Mouse (Mus musculus): Measurements from ENCODE around the gene Rps3a1.

The Rps3a1 gene

DNA sequence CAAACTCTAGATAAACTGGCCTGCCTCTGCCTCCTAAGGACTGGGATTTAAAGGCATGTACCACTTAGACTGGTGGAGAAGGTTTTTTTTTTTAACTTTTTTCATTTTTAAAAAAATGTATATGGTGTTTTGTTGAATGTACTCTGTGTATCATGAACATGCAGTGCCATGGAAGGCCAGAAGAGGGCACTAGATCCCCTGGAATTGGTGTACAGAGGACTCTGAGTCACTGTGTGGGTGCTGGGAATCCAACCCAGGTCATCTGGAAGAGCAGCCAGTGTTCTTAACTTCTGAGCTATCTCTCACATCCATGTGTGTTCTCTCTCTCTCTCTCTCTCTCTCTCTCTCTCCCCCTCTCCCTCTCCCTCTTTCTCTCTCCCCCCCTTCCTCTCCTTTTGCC is 20.3 kb downstream of the Rps3a1 start:
- in situ Hi-C loops (cut with MboI; ENCODE audit: low pct_unique_long_range_greater_than_20kb in 1 of 2, low sequenced_read_pairs in 2 of 2, unreplicated experiment in 1 of 2): loop anchor here (25.0 kb wide), 2 partner anchors 410 to 435 kb away; no protein-coding TSS in a partner anchor

DNA sequence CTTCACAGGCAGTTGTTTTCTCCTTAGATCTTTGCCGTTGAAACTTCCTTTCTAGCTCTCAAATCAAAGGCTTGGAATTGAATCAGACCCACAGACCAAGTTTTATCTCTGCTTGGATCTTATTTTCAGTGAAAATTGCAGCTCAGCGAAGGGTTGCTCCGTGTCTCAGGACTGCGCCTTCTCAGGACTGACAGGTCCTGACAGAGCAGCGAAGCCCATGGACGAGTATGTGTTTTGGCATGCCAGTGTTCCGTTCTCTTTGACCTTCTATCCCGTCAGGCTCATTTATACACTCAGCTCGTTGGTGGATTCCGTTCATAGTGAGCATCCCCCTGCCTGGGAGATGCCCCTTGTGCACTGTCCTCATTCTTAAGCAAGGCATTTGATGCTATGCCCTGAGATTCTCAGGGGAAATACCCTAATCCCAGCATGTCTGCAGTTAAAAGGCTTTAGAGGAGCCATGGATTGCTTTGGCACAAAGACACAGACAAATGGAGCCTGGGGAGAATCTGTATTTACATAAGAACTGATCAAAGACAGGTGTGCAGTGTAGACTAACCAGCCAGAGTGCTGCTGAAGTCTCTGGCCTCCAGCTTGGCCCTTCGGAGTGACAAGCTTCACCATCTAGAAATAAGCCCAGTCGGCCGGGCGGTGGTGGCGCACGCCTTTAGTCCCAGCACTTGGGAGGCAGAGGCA is 23.1 kb downstream of the Rps3a1 start:
- in situ Hi-C loops (cut with MboI; ENCODE audit: low pct_unique_long_range_greater_than_20kb in 1 of 2, low sequenced_read_pairs in 2 of 2, unreplicated experiment in 1 of 2): loop anchor here (25.0 kb wide), 2 partner anchors 407 to 432 kb away; no protein-coding TSS in a partner anchor

DNA sequence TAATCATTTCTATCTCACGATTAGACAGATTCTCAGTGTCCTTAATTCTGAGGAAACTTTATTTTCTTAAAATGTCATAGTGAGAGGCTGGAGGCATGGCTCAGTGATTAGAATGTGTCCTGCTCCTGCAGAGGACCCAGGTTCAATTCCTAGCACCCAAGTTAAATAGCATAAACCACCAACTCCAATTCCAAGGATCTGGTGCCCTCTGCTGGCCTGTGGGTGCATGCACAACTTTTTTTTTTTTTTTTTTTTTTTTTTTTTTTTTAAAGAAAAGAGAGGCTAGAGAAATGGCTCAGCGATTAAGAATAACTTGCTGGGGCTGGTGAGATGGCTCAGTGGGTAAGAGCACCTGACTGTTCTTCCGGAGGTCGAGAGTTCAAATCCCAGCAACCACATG is 25.6 kb downstream of the Rps3a1 start:
- in situ Hi-C loops (cut with MboI; ENCODE audit: low pct_unique_long_range_greater_than_20kb in 1 of 2, low sequenced_read_pairs in 2 of 2, unreplicated experiment in 1 of 2): loop anchor here (25.0 kb wide), 2 partner anchors 405 to 430 kb away; no protein-coding TSS in a partner anchor

DNA sequence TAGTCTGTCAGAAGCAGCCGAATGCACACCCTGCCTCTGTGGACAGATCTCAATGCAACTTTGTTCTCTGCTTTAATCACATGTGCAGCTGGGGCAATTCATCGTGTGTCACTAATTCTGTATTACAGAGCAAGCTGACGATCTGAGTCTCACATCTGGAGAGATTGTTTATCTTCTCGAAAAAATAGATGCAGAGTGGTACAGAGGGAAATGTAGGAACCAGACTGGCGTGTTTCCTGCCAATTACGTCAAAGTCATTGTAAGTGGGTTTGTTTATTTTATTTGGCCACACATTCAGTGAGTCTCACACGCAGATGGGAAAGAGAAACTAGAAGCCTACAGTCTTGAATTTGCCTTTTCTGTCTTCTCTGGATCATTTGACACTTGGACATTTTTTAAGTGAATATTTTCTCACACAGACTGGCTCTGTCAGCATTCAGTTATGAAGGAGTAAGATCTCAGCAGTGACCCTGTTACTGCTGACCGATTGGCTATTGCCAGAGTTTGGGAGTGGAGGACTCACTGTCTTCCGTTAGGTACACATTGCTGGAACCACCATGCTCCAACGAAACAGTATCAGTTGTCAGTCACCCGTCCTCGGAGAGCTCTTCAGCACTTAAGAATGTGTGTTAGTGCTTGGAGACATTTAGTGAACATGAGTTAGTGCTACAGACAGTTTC is 27.7 kb downstream of the Rps3a1 start:
- in situ Hi-C loops (cut with MboI; ENCODE audit: low pct_unique_long_range_greater_than_20kb in 1 of 2, low sequenced_read_pairs in 2 of 2, unreplicated experiment in 1 of 2): loop anchor here (25.0 kb wide), 2 partner anchors 402 to 427 kb away; no protein-coding TSS in a partner anchor

DNA sequence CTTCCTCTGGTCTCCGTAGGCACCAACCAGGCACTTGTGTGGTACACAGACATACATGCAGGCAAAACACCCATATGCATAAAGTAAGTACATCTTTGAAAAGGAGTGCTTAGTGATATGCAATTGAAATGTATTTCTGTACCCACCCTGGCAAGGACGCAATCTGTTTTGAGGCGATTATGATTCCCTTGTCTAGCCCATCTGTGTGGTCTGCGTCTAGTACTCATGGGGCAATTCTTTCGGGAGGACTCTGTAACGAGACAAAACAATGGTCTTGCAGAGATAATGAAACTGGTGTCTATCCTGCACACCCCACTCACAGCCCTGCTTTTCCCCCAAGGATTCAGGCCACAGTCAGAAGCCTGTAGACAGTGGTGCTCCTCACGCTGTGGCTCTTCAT is 29.7 kb downstream of the Rps3a1 start:
- in situ Hi-C loops (cut with MboI; ENCODE audit: low pct_unique_long_range_greater_than_20kb in 1 of 2, low sequenced_read_pairs in 2 of 2, unreplicated experiment in 1 of 2): loop anchor here (25.0 kb wide), 2 partner anchors 400 to 425 kb away; no protein-coding TSS in a partner anchor

DNA sequence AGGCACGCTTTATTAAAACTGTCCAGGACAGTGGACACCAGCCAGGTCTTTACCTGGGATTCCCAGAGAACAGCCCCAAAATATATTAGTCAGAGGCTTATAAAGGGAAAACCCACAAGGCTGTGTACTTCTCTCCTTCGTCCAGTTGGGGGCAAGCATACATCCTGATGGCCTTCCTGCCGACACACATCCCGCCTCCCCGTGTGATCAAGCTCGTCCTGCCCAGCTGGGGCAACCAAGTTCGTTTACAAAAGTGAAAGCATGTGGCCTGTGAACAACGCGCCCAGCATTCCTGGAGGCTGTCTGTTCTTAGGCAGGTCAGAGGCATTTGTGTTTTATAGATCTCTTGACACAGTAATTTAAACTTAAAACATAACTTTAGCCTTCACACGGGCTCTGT is 32.4 kb downstream of the Rps3a1 start:
- in situ Hi-C loops (cut with MboI; ENCODE audit: low pct_unique_long_range_greater_than_20kb in 1 of 2, low sequenced_read_pairs in 2 of 2, unreplicated experiment in 1 of 2): loop anchor here (25.0 kb wide), 2 partner anchors 398 to 423 kb away; no protein-coding TSS in a partner anchor

DNA sequence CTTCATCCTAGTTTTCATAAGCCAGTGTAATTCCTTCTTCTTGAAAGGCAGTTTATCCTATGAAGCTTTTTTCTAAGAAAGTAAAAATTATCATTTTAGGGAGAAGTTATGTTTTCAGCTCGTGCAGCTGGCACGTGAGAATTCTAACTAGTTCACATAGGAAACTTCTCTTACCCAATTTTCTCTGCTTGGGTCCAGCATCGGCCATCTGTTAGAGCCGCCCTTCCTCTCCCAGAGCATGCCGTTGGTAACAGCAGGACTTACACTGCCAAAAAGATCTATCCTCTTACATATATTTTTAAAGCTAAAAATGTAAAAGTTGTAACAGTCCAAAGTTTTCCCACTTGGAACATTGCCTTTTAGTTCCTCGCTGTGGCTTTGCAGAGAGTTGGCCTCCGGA is 33.4 kb downstream of the Rps3a1 start:
- in situ Hi-C loops (cut with MboI; ENCODE audit: low pct_unique_long_range_greater_than_20kb in 1 of 2, low sequenced_read_pairs in 2 of 2, unreplicated experiment in 1 of 2): loop anchor here (25.0 kb wide), 2 partner anchors 397 to 422 kb away; no protein-coding TSS in a partner anchor

DNA sequence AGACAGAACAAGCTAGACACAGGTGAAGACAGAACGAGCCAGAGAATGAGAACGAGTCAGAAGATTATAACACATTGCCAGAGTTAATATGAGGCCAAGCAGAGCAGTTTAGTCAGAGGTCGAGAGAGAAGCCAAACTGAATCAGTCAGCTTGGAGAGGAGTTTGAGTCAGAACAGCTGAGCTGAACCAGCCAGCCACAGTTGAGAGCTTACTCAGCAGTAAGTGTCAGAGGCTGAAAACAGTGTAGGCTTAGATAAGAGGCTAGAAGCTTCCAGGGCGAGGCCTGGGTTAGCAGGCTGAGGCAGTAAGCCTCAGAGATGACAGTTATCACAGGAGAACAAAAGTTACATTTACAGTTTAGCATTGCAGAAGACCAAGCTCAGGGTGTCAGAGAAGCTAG is 33.9 kb downstream of the Rps3a1 start:
- in situ Hi-C loops (cut with MboI; ENCODE audit: low pct_unique_long_range_greater_than_20kb in 1 of 2, low sequenced_read_pairs in 2 of 2, unreplicated experiment in 1 of 2): loop anchor here (25.0 kb wide), 2 partner anchors 396 to 421 kb away; no protein-coding TSS in a partner anchor

DNA sequence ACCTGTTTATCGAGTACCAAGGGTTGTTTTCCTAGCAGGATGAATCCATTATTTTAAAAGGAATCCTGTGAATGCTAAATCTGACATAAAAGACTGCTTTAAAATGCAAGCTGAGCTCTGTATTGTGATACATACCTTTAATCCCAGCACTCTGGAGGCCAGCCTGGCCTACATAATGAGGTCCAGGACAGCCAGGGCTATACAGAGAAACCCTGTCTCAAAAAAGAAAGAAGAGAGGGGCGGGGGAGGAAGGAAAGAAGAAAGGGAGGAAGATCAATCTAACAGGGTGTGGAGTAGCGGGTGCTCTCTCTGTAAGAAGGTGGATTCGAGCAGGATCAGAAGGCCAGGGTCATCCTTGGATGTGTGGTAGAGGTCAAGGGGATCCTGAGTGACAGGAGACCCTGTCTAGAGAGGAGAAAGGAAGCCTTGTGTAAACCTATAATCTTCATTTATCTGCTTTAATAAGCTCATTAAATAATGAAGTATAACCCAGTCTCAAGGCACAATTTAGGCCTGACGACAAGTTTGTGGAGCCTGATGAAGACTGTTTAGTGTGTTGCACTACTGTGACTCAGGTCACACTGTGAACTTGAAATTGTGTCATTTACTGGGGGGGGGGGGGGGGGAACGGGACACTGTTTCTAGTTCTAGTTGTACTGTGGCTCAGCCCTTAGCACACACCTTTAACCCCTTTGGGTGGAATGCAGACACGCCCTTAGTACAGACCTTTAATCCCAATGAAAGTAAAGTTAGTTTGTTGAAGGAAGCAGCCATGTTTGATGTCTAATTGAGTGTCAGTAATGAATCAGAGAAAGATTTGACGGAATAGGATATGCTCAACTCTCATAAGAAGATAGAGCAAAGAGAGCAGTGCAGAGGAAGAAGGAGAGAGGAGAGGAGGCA is 34.6 kb downstream of the Rps3a1 start:
- in situ Hi-C loops (cut with MboI; ENCODE audit: low pct_unique_long_range_greater_than_20kb in 1 of 2, low sequenced_read_pairs in 2 of 2, unreplicated experiment in 1 of 2): loop anchor here (25.0 kb wide), 2 partner anchors 396 to 421 kb away; no protein-coding TSS in a partner anchor

DNA sequence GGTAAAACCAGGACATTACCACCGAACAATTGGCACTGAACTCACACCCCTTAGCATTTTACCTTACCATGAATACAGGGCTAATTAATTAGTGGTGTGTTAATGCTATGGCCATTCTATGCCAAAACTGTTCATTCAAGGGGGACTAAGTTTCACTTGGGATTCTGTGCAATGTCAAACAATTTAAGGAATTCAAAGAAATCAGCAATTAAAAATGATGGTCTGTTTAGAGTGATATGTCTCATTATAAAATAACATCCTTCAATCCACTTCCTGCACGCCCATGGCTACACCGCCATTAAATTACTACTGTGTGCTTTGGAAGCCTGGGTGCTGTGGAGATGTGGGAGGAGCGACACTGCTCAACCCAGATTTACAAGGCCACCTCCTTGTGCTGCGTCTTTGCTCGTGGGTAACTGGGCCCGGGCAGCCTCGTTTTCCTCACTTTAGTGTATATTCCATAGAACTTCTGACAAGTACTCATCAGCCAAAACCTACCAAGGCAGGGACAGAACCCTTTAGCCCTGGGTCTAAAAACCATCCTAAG is 36.3 kb downstream of the Rps3a1 start:
- in situ Hi-C loops (cut with MboI; ENCODE audit: low pct_unique_long_range_greater_than_20kb in 1 of 2, low sequenced_read_pairs in 2 of 2, unreplicated experiment in 1 of 2): loop anchor here (25.0 kb wide), 2 partner anchors 394 to 419 kb away; no protein-coding TSS in a partner anchor

DNA sequence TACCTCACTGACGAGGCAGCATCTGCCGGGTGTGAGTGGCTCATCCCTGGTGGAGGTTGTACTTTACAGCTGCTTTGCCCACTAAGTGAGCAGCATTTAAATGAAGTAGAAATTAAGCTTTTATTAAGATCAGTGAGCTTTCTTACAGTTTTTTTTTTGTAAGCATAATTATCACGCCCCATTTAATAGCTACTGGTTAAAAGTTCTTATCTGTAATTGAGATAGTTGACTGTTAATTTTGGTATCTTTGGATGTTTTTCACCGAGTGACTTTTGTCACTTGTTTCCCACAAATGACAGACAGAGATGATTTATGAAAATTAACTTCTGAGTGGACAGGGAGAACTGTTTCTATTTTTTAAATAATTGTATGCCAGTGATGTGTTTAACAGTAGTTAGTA is 37.6 kb downstream of the Rps3a1 start:
- in situ Hi-C loops (cut with MboI; ENCODE audit: low pct_unique_long_range_greater_than_20kb in 1 of 2, low sequenced_read_pairs in 2 of 2, unreplicated experiment in 1 of 2): loop anchor here (25.0 kb wide), 2 partner anchors 393 to 418 kb away; no protein-coding TSS in a partner anchor

DNA sequence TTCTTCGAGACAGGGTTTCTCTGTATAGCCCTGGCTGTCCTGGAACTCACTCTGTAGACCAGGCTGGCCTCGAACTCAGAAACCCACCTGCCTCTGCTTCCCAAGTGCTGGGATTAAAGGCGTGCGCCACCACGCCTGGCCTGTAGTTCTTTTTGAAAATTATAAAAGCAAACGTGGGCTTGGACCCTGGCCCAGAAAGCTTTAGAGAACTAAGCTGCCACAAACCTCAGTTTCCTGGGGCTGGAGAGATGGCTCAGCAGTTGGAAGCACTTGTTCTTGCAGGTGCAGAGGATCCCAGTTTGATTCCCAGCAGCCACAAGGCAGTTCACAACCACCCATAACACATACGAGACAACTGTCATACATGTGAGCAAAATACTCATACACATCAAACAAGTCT is 38.1 kb downstream of the Rps3a1 start:
- in situ Hi-C loops (cut with MboI; ENCODE audit: low pct_unique_long_range_greater_than_20kb in 1 of 2, low sequenced_read_pairs in 2 of 2, unreplicated experiment in 1 of 2): loop anchor here (25.0 kb wide), 2 partner anchors 392 to 417 kb away; no protein-coding TSS in a partner anchor

DNA sequence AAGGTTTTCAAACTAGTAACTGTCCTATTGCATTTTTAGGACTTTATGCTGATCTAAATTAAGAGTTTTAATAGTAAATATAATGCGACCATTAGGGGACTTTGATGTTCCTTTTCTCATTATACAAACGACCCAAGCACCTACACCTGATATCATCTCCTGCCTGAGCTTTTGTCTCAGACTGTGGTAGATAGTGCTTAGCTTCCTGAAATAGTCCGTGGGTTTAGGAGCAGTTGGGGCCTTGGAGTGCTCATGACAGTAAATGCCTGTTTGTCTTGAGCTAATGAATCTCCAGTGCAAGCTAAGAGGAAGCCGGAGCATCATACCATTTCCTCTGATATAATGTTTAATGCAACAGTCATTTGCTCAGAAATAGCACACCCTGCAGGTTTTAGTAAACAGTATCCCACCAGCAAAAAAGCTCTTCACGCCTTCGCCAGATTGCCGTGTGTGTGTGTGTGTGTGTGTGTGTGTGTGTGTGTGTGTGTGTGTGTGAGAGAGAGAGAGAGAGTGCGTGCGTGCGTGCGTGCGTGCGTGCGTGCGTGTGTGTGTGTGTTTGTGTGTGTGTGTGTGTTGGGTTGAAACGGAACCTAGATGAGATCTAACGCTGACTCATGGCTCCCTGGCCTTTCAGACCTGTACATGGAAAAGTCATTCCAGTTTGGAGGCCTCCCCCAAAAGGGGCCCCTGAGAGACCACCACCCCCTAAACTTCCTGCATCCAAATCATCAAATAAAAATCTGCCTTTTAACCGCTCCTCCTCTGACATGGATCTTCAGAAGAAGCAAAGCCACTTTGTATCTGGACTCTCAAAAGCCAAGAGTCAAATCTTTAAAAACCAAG is 38.8 kb downstream of the Rps3a1 start:
- in situ Hi-C loops (cut with MboI; ENCODE audit: low pct_unique_long_range_greater_than_20kb in 1 of 2, low sequenced_read_pairs in 2 of 2, unreplicated experiment in 1 of 2): loop anchor here (25.0 kb wide), 2 partner anchors 391 to 416 kb away; no protein-coding TSS in a partner anchor

DNA sequence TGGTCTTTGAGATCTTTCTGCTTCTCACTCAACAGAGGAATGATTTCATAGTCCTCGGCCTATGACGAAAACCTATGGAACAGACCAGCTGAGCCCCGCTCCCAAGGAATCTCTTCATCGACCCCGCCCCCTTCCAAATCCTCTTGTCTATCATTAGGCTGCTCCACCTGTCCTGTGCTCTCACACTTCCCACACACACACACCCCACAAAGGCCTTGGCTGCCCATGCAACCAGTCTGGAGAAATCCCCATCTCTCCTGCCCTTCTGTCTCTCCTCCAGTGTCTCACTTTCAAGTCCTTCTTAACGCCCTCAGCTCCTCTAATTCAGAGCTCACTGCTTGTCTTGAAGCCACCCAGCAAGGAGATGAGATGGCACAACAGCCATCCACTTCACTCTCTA is 40.5 kb downstream of the Rps3a1 start:
- in situ Hi-C loops (cut with MboI; ENCODE audit: low pct_unique_long_range_greater_than_20kb in 1 of 2, low sequenced_read_pairs in 2 of 2, unreplicated experiment in 1 of 2): loop anchor here (25.0 kb wide), 2 partner anchors 390 to 415 kb away; no protein-coding TSS in a partner anchor

DNA sequence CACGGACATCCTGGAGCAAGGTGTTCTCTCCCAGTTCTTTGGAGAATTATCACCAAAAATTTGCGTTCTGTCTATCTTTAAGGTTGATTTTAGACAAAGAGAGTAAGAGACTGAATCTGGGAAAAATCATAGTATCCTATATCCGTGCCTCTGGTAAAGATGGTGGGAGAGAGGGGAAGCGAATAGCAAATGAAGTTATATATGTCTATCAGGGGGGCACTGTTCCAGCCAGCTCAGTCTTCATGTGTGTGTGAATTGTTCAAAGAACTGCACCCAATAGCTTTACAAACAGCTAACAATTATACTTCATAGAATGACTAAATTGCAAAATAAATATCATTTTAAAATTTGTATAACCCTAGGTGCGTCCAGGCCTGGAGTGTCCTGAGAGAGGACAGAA is 48.6 kb downstream of the Rps3a1 start:
- in situ Hi-C loops (cut with MboI; ENCODE audit: low pct_unique_long_range_greater_than_20kb in 1 of 2, low sequenced_read_pairs in 2 of 2, unreplicated experiment in 1 of 2): no loop called here

DNA sequence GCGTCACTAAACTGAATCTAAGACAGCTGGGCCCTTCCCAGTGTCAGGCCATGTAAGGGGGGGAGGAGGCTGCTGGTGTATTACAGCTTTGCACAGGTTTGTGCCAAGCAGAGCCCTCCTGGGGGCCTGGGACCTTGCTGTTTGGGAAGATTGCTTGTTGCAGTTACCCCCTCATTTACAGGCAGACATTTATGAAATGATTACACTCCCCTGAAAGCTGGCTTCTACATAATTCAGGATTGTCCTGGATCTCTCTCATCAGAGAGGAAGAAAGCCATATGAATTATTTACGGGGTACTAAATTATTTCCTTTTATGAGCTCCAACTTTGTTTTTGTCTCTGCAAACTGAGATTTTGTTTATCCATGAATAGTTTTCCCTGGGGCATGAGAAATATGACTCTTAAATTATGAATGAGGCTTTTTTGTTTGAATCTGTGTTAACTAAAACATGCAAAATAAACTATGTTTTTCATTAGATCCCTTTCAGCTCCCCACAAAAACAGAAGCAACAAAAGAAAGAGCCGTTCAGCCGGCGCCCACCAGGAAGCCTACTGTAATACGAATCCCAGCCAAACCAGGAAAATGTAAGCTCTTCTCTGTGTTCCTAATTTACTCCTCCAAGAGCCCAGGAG is 49.2 kb downstream of the Rps3a1 start:
- in situ Hi-C loops (cut with MboI; ENCODE audit: low pct_unique_long_range_greater_than_20kb in 1 of 2, low sequenced_read_pairs in 2 of 2, unreplicated experiment in 1 of 2): no loop called here
